Mouse (Mus musculus): ENCODE results near the gene Mr1.

The Mr1 gene

DNA sequence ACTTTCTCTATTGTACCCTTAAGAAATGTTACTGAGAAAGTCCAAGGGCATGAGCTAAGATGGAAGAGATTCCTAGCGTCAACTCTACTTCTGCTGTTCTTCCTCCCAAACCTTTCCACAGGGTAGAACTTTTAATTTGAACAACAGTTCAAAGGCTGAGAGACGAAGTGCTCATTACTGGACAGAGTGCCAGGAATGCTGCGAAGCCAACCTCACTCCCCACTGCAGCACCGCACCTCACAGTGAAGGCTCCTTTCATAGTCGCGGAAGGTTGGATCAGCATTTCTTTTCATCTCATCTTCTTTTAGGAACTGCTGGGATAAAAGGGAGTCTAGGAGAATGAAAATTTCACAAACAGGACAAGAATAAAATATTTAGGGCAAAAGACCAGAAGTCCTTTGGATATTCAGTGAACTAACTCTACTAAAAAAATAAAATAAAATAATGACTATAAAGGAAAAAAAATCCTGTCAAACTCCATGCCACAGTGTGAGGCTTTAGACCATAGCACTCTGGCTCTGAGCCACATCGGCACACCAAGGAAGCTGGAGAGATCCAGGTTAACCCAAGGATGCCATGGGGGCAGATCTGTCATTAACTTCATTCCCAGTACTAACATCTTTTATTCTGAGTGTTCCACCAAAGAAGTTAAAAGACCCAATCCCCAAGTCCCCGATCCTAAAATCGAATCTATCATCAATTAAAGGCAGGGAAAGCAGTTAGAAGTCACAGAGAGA lies 52.5 kb downstream of the Mr1 start:
- DNase-seq (ENCODE audit: inconsistent ontology term) = no peak

DNA sequence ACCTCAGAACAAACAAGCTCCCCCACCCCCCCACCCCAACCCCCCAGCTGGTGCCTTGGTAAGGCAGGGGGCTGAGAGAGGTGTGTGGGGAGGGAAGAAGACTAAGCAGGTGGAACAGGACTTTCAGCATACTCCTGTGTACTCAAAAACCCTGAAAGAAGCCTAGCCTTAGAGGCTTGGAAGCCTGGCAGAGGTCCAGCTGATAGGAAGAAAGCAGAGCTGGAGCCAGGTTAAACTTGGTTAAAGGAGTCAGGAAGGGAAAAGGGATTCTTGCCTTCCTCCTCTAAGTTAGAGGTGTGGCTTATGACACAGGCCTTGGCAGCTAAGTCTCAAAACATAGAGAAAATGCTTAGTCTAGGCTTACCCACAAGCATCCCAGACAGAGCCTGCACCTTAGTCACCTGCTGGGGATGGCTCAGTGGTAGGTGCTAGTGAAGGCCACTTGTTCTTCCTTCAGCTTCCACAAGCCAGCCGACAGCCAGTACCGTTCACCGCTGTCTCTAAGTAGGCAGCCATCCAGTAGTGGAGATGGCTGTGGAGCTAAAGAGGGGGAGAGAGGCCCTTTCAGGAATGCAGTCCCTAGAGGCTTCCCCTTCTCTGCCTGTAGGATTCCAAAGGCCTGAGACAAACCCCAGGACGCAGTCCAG lies 53.3 kb downstream of the Mr1 start:
- DNase-seq (ENCODE audit: inconsistent ontology term) = peak; percentile 85

DNA sequence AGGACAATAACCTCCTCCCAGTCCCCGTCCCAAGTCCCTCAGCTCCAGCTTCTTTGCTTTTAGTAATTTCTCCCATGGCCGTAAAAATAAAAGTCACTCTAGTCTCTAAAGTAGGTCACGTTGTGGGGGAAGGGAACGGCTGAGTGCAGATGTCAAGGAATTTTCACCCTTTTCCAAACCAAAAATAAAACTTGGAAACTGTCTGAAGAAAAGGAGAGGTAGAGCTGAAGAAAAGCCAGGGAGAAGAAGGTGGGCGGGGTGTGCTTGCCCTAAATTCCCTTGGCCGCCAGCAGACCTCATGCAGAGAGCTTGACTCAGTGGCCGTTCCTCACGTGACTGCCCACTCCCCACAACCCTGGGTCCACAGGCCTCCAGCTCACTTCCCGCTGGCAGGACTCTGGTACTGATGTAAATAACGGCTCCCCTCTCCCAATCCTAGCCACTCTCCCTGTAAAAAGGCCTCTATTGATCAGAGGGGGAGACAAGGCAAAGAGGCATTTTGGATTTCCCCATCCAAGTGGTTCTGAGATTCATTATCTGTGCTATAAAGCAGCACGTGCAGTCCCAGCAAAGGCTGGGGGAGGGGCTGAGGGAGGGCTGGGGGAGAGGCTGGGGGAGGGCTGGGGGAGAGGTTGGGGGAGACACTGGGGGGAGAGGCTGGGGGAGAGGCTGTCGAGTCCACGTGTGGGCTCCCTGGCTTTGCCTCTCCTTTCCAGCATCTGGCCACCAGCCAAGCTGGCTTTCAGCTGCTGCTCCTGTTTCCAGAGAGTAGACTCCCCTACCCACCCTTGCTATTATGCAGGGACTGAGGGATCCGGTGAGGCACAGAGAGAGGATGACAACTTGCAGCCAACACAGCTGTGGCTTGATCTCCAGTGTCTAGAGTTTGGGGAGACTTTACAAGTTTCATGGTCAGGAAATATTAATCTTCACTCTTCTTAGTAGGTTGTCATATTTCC lies 54.5 kb downstream of the Mr1 start:
- peak; percentile 72 for DNase-seq (ENCODE audit: inconsistent ontology term)

DNA sequence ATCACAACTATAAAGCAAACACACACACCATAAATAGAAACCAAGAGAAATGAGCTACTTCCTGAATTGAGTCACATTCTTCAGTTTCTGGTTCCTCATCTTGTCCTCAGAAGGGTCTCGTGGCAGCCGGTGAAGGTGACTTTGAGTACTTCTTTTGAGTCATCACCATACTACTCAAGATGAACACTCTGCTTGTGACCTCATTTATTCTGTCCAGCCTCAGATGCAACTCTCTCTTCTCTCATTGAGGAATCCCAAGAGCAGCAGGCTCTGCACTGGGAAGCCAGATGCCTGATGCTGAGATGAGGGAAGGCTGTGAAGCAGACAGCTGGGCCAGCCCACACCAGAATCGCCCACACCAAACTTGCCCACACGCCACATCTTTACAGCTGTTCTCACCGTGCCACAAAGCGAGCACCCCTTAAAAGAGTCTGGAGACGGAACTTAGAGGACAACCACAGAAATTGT lies 55.2 kb downstream of the Mr1 start:
- no peak for DNase-seq (ENCODE audit: inconsistent ontology term)

DNA sequence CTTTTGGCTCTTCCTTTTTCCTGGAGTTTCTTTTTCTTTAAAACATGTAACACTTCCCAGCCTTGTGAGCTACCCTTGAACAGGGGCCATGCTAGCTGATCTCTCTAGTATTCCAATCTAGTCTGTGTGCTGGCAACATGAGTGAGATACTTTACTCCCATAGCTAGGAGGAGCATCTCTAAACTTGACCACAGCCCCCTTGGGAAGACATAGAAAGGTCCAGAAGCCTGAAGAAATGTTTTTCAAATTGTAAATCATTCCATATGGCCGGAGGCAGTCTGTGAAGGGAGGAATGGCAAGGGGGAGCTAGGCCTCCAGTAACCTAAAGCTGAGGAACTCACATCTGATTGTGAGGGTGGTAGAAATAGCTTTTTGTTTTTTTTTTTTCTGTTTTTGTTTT lies 55.9 kb downstream of the Mr1 start:
- no peak for DNase-seq (ENCODE audit: inconsistent ontology term)

DNA sequence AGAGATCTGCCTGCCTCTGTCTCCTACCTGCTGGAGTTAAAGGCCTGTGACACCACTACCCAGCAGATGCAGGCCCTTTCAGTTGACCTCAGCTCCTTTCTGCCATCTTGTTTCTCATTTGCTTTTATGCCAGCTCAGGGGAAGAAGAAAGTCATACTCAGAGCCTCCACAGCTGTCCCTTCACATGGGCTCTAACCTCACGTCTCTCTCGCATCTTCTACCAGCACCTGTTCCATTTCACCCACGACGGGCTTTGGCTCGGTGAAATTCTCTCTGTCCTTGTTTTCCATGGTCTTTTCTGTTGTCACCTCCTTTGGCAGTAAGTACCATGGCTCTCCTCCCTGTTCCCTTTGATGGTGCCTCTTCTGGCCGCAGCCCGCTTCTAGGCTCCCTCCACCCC lies 56.3 kb downstream of the Mr1 start:
- no peak for DNase-seq (ENCODE audit: inconsistent ontology term)

DNA sequence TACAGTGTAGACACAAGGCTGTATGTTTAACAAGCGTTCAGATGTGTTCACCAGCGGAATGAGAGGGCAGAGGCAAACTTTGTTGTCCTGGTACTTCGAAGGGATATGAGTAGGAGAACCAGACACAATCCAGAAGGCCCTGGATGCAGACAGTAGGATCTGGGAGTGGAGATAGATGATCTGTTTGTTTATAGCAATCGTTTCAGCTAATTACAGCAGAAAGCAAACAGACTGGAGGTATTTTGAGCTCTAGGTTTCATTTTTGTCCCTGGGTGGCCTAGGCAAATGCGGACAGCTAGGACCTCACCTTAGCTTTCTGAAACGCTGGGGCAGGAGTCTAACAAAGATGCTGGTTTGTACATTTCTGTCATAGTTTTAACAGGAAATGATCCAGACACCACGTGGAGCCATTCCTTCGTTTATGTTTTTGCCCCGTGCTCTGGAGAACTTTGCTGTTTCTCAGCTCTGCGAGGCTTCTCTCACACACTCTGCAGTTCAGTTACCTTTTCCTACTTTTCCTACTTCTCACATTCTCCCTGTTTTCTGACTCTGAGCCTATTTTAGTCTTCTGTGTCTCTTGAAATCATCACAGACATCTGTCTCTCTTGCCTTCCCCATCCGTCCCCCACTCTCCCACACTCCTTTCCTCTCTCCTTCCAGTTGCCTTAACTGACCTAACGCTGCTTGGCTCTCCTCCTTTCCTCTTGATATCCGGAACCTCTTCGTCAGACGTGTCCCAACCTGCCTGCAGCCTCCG lies 57.6 kb downstream of the Mr1 start:
- no peak for DNase-seq (ENCODE audit: inconsistent ontology term)

DNA sequence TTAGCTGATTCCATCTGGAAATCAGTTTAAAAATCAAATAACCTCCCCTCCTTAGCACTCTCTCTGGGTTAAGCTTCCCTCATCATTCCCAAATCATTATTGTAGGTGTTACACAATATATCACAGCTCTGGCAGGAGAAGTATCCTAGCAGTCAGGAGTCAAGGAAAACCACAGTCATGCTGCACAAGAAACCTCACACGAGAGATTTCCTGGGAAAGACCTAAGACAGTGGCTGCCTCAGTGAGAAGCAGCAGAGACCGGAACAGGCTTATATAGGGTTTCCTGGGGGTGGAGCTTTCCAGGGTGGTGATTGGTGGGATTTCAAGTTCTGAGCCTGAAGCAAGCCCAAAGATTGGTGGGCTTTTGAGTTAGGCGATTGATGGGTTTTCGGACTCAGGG lies 58.6 kb downstream of the Mr1 start:
- DNase-seq (ENCODE audit: inconsistent ontology term) = no peak

DNA sequence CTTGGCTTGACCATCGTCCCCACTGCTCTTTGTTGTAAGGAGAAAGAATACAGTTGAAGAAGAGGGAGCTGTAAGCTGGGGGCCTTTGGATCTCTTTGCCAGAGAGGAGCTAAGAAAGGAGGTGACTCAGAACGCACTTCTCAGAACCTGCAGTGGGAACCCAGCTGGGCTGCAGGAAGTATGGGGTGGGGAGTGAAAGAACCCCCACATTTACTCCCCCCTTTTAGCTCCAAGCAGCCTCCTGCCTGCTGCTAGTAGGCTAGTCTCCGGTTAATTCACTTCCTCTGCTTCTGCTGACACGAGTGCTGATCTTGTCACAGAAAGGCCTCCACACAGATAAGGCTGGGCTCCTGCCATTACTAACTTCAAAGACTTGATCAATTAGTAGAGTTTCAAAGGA lies 59.7 kb downstream of the Mr1 start:
- no peak for DNase-seq (ENCODE audit: inconsistent ontology term)

DNA sequence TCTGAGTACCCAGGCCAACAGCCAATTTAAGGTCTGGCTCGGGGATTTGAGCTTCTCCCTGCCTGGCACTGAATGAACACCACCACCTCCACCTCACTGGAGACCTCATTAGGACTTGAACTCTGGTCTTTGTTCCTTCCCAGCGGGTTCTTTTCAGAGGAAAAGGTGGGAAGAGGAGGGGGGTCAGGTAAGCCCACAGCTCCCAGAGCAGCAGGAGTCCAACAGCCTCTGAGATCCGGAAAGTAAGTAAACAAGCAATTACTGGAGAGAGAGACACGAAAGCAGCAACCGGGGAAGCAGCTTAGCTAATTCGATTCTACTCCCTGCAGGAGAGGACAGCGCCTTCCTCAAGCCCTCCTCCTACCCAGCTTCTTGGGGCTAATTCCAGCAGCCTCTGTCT lies 60.2 kb downstream of the Mr1 start:
- no peak for DNase-seq (ENCODE audit: inconsistent ontology term)

DNA sequence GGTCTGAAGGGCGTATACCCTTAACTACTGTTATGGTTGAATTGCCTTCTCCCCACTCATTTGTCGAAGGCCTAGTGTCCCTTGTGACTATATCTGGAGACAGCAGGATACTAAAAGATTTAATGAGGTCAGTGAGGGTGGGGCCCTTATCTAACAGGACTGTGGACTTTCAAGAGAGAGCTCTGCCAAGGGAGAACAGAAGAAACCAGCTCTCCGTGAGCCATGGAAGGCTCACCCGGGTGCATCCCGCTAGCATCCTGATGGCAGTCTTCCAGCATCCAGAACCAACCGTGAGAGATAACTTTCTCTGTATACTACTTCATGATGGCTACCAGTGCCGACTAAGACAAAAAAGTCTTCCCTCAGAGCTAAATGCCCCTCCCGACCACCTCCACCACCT lies 61.8 kb downstream of the Mr1 start:
- DNase-seq (ENCODE audit: inconsistent ontology term) = no peak

DNA sequence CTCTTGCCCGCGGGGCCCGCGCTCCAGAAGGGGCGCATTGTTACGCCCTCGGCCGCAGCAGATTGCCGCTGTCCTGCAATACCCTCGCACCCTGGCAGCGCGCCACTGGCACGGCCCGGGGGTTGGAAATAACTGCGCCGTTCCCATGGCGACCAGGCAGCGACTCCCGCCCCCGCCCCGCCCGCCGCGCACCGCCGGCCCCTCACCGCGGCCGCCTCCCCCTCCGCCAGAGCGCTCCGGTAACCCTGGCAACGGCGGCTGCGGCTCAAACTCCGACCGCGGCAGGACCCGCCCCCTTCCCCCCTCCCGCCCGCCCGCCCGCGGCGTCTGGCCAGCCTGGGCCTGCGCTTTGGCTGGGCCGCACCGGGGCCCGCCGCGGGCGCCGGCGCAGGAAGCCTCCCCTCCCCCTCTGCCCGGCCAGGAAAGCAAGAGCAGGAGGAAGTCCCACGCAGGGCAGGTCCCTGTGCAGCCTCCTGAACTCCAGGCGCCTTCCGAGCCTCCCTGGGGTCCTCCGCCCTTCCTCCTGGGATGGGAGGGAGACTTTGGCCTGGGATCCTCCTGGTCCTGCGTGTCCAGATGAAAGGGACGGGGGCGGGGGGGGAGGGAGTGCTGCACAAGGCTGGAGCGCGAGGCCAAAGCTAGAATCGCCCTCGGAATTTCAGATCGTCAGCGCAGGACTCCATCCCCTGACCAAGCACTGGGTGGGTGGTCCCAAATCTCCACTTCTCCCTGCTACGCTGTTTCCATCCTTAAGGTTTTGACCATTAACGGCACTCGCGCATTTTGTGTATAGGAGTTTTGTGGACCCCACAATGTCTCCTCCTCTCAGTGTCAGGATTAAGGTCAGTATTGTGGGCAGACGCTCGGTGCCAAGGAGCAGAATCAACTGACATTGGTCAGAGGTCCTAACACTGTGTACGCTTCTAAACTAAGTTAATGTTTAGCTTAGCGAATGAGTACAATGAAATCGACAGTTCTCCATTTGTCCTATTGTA lies 63.0 kb downstream of the Mr1 start:
- peak; percentile 97 for DNase-seq (ENCODE audit: inconsistent ontology term)

DNA sequence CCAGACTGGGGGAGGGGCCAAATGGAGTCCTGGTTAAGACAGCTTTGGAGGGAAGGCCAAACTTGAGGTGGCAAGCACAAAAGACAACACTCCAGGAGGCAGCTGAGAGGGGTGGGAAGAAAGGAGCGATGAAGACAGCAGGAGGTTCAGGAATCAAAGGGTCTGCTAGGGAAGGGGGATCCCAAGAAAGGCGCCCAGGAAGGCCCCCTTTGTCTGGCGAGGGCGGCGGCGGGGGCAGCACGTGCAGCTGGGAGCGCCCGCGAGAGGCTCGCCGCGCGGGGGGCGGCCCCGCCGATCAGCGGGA lies 63.7 kb downstream of the Mr1 start:
- DNase-seq (ENCODE audit: inconsistent ontology term) = no peak

DNA sequence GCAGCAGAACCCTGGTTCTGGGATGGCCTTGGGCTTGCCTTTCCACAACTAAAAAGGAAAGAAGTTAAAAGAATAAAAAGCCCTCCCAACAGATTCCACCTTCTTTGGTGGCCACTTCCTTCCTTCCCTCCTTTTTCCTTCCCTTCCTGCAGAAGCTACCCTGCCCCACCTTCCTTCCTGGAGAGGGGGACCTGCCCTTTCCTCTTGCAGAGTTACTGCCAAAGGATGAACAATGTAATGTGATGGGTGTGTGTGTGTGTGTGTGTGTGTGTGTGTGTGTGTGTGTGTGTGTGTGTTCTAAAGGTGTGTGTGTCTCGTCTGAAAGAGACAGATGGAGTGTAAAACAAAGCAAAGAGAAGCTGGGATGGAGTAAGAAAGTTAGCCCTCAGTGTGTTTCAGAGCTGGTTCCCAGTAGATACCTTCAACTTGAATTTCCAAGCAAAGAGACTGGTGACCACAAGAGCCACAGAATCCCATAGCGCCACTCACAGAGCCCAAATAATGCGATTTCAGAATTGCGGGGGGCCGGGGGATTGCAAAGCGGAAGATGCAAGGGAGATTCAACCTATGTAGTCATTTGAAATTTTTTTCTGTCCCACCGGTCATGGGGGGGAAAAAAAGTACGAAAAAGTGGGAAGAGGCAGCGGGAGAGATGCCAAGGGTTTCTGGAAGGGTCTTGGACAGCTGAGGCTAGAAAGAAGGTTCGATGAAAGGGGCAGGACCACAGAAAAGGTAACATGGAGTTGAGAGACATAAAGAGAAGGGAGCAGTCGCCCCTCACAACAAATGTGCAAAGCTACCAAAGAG lies 64.3 kb downstream of the Mr1 start:
- DNase-seq (ENCODE audit: inconsistent ontology term) = no peak

DNA sequence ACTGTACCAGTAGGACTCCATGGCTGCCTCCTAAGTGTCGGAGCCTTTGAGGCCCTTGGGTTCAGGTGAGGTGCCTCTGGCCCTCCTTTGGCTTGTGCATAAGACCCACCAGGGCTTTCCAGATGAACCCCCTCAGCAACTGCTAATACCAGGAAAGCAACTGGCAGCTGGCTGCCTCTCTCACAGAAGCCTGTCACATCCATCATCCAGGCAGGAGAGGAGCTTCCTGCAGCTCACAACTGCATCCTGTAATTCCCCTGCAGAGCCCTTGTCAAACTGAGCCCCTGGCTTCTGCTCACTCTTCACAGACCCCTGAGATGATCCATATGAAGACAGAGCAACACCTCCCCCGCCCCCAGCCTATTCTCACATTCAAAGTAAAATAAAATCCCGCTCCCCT lies 68.9 kb downstream of the Mr1 start:
- DNase-seq (ENCODE audit: inconsistent ontology term) = no peak

All from Muller cell, postnatal 12 days (primary cell).